In genomic region chr11:102777598-102777997, GRCm38 (mm10) we compare ENCODE assay signal across 8 mouse cellular contexts. TPM values are rescaled to one million over a fixed set of nuclear protein-coding genes. Genes with fewer than 3 reads are reported as not detected.
DNase-seq lines count a peak whose midpoint lies in the region; ATAC-seq lines count a peak whose summit lies in the region.

No protein-coding gene starts in this region.

- peaks cover 24% of the 10 kb centered on the region for H3K4me1 ChIP-seq in intestine, embryonic 15.5 days (replicated peaks)
- H3K4me1 ChIP-seq in neural tube, embryonic 12.5 days, result peaks cover 32% of the 10 kb centered on the region

- no peak for ATAC-seq in intestine, embryonic 15.5 days
- ATAC-seq in neural tube, embryonic 12.5 days (ENCODE audit: low FRiP score, low read depth), result no peak
- no peak for ATAC-seq in megakaryocyte progenitor cell, adult 5-6 weeks (replicated peaks; ENCODE audit: poor library complexity)

- no peak overlapping the region for H3K27ac ChIP-seq in intestine, embryonic 15.5 days
- H3K27ac ChIP-seq in neural tube, embryonic 12.5 days, result no peak overlapping the region

- H3K4me3 ChIP-seq in intestine, embryonic 15.5 days (replicated peaks), result peak overlapping the region; percentile 17
- H3K4me3 ChIP-seq in neural tube, embryonic 12.5 days, result no peak overlapping the region

- H3K4me2 ChIP-seq in intestine, embryonic 15.5 days (replicated peaks), result peak overlapping the region; percentile 55
- H3K4me2 ChIP-seq in neural tube, embryonic 12.5 days (replicated peaks), result peak overlapping the region; percentile 47

- DNase-seq in layer of hippocampus, adult 11-12 months (ENCODE audit: low spot score), result peak; percentile 72
- DNase-seq in layer of hippocampus, adult 9-11 months, result no peak
- peak; percentile 61 to 77 for DNase-seq in cerebellum, postnatal 4 days (ENCODE audit: low spot score in 2 of 2)
- DNase-seq in gastrocnemius, postnatal 25 days, result peak; percentile 73
- DNase-seq in liver, result peak; percentile 48

- no peaks in the 10 kb centered on the region for H3K9me3 ChIP-seq in intestine, embryonic 15.5 days
- H3K9me3 ChIP-seq in neural tube, embryonic 12.5 days, result no peaks in the 10 kb centered on the region

- 42% methylated on average over 21 of the region's 21 CpGs for WGBS in intestine, embryonic 15.5 days
- 37% methylated on average over 21 of the region's 21 CpGs for WGBS in neural tube, embryonic 12.5 days

- peak overlapping the region; percentile 28; the same call in 1 of the 2 replicates for H3K9ac ChIP-seq in intestine, embryonic 15.5 days
- H3K9ac ChIP-seq in neural tube, embryonic 12.5 days, result peak overlapping the region; percentile 56

- no peaks in the 10 kb centered on the region; the same call in 1 of the 2 replicates for H3K27me3 ChIP-seq in intestine, embryonic 15.5 days (replicated peaks)
- H3K27me3 ChIP-seq in neural tube, embryonic 12.5 days (replicated peaks), result no peaks in the 10 kb centered on the region

- no peaks in the 10 kb centered on the region for H3K36me3 ChIP-seq in intestine, embryonic 15.5 days
- peaks cover 12% of the 10 kb centered on the region for H3K36me3 ChIP-seq in neural tube, embryonic 12.5 days

RNA-seq across cellular contexts. Expression of gene Adam11, which starts 16.4 kb away (rescaled TPM):
- total RNA-seq in gastrocnemius, postnatal 25 days (2021), result under 1 TPM; 0.29 to 0.77 TPM
- polyA plus RNA-seq in intestine, embryonic 15.5 days (2015; fragmentation: Nextera tagmentation; extraction: Ambion mirVana), result 3.9 and 4.6 TPM in 2 replicates
- polyA plus RNA-seq in neural tube, embryonic 12.5 days (2016; fragmentation: Nextera tagmentation; extraction: Ambion mirVana), result 33.2 and 41.6 TPM in 2 replicates
- 0.17 and 2.9 TPM in 2 replicates for total RNA-seq in megakaryocyte progenitor cell, adult 5-6 weeks (2015)
- 0.44 TPM in 1 of 2 replicates, not detected in the other for total RNA-seq in megakaryocyte progenitor cell, adult 5-6 weeks (2017)

RNA-seq across cellular contexts. Expression of gene Gjc1, which starts 41.9 kb away (rescaled TPM):
- total RNA-seq in gastrocnemius, postnatal 25 days (2021), result 1 to 10 TPM; 5.2 to 7.3 TPM
- polyA plus RNA-seq in intestine, embryonic 15.5 days (2015; fragmentation: Nextera tagmentation; extraction: Ambion mirVana), result 33.8 and 38.6 TPM in 2 replicates
- polyA plus RNA-seq in neural tube, embryonic 12.5 days (2016; fragmentation: Nextera tagmentation; extraction: Ambion mirVana), result 83.3 and 84.9 TPM in 2 replicates
- total RNA-seq in megakaryocyte progenitor cell, adult 5-6 weeks (2015), result not detected in 2 replicates
- total RNA-seq in megakaryocyte progenitor cell, adult 5-6 weeks (2017), result not detected in 2 replicates

RNA-seq across cellular contexts. Expression of gene Higd1b, which starts 58.1 kb away (rescaled TPM):
- total RNA-seq in gastrocnemius, postnatal 25 days (2021), result 1 to 10 TPM; 3.3 to 3.9 TPM
- 0.55 TPM in 1 of 2 replicates, not detected in the other for polyA plus RNA-seq in intestine, embryonic 15.5 days (2015; fragmentation: Nextera tagmentation; extraction: Ambion mirVana)
- polyA plus RNA-seq in neural tube, embryonic 12.5 days (2016; fragmentation: Nextera tagmentation; extraction: Ambion mirVana), result not detected in 2 replicates
- not detected in 2 replicates for total RNA-seq in megakaryocyte progenitor cell, adult 5-6 weeks (2015)
- not detected in 2 replicates for total RNA-seq in megakaryocyte progenitor cell, adult 5-6 weeks (2017)

Comparison
In these comparisons a context has a peak if more than half of its experiments do, and no peak if none do; other contexts are left out.
1. RNA of gene Gjc1, which starts 41.9 kb away (total RNA-seq): 5.2 to 7.3 TPM in gastrocnemius, postnatal 25 days; not detected in megakaryocyte progenitor cell, adult 5-6 weeks; every median in the first group is over 4 times any median in the second.
2. RNA of gene Higd1b, which starts 58.1 kb away (total RNA-seq): 3.3 to 3.9 TPM in gastrocnemius, postnatal 25 days; not detected in megakaryocyte progenitor cell, adult 5-6 weeks; every median in the first group is over 4 times any median in the second.